Mouse (Mus musculus) gastrocnemius, postnatal 36 days (tissue): ENCODE measurements around the gene Col4a3. TPM values are rescaled to one million over a fixed set of nuclear protein-coding genes. Genes with fewer than 3 reads are reported as not detected.

ENCODE experiments used
- DNase-seq, 2 experiments: peaks; one replicate each; pipeline ENCODE4 v3.0.0; 2022
- intact Hi-C: fragments of 180-260 bp; cut with DNase I; formaldehyde crosslinking; loops from one replicate; pipeline ENCODE4 v1.15.1; 2025
- total RNA-seq, 2 experiments: library from RNA; stranded (reverse); gene quantifications; 2 replicates each; pipeline ENCODE4 v1.2.3; 2021

Gene Col4a3
- total RNA-seq, 2 experiments from 2014 or later, result 1.0 to 1.1 TPM

- intact Hi-C loops, result no loop called here
Observed at GRCm38 (mm10) chr1:82603198-82603950, 16.7 kb downstream of the Col4a3 start.

DNA sequence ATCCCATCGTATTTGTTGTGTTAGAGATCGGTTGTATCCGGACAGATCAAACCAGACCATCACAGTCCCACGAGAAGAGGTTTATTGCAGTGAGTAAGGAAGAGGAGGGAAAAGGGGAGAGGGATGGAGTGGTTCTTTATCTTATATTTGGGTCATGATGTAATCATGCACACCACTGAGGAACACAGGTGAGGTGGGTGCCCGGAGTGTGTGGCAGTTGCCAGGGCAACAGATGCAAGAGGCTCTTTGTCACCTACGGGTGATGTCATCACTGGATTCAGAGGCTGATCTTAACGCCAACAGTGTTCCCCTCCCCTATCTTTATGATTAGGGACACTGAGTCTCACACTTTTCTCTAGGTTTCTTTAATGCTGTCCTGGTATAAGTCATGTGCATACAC, 18.6 kb downstream of the Col4a3 start:
- intact Hi-C loops, result no loop called here
- DNase-seq, result no peak

More at GRCm38 (mm10) chr1:82603198-82603950, 16.7 kb downstream of the Col4a3 start:
- DNase-seq, result no peak

DNA sequence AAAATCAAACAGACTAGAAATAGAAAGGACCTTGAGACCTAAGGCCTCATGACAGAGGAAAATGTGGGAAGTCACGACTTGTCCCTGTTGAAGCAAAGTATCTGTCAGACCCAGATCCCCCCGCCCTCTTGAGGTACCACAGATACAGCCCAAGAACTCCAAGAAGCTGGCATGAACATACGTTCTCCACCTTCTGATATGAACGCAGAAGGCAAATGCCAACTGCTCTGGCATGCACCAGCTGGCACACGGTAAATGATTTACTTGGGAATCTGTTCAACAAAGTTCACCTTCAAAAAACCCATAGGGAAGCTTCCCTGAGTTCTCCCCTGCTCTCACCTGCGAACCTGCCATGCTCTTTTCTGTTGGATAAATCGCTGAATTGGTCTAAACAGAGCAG, 19.1 kb downstream of the Col4a3 start:
- intact Hi-C loops, result no loop called here
- DNase-seq, result no peak

DNA sequence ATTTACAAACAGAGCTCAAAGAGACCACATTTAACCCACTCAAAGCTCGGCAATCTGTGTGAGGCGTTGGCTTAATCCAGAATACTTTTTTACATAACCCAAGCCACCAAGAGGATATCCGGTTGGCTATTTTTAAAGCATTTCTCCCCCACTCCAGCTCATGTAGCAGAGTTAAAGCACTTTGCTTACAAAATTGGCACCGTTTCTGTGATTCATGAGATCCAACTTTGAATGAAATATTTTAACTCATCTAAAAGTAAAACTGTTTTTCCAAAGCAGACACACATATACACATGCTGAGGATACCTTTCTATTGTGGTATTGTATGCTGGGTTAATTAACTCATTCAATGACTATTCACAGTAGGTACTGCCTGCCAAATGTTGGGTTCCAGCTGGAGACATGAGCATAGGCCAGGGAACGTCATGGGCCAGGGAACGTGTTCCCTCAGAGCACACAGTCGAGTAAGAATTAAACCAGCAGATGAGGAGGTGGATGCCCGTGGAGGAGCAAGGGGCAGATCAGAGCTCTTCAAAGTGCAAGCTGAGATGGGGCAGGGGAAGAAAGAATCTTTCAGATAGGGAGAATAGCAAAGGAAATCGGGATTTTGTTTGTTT, 22.0 kb downstream of the Col4a3 start:
- intact Hi-C loops, result no loop called here
- no peak for DNase-seq

- DNase-seq, result no peak
- intact Hi-C loops, result no loop called here
Observed at GRCm38 (mm10) chr1:82612061-82612660, 25.4 kb downstream of the Col4a3 start.

GRCm38 (mm10) chr1:82618001-82618400, 31.3 kb downstream of the Col4a3 start:
- intact Hi-C loops, result no loop called here
- DNase-seq, result no peak

- intact Hi-C loops, result no loop called here
- DNase-seq, result no peak
Observed at GRCm38 (mm10) chr1:82618592-82618991, 31.9 kb downstream of the Col4a3 start.

DNA sequence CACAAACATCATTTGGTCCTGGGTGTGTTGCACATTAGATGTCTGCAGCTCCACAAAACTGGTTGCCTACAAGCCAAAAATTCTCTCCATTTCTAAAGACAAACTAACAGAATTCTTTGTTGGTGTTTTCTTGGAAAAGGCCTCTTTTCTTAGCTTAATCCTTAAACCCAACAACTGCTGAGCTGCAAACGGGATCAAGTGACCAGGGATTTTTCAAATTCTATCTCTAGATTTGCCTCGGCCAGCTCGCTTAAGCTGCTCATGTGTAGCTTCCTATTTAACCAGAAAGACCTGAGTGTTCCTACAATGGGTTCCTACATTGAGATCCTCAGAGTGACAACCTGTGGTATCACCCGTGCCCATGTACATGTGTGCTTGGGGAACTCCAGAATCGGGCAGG, 33.3 kb downstream of the Col4a3 start:
- intact Hi-C loops, result no loop called here
- DNase-seq, result no peak

- no peak for DNase-seq
- intact Hi-C loops, result loop anchor here (5.0 kb wide), 1 partner anchor 38 kb away; the partner anchor contains the start of genes Col4a3 and Col4a4
Observed at GRCm38 (mm10) chr1:82624934-82625333, 38.2 kb downstream of the Col4a3 start.

GRCm38 (mm10) chr1:82625474-82625873, 38.8 kb downstream of the Col4a3 start:
- intact Hi-C loops, result loop anchor here (5.0 kb wide), 1 partner anchor 38 kb away; the partner anchor contains the start of genes Col4a3 and Col4a4
- no peak for DNase-seq

DNA sequence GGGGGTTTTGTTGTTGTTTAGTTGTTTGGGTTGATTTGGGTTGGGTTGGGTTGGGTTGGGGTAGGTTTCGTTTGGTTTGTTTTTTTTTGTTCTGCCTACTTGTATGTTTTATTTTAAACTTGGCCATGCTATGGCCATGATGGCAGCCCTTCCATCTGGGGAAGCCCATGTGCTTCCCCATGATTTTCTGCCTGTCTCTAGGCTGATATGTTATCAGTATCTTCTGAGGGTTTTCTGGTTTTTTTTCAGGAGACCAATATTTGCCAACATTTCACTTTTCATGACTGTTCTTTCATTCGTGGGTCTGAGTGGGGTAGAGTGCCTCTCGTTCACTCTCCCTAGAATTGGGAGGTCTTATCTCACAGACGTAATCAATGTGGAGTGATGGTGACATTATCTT, 40.9 kb downstream of the Col4a3 start:
- no peak for DNase-seq
- intact Hi-C loops, result loop anchor here (5.0 kb wide), 1 partner anchor 40 kb away; the partner anchor contains the start of genes Col4a3 and Col4a4

DNA sequence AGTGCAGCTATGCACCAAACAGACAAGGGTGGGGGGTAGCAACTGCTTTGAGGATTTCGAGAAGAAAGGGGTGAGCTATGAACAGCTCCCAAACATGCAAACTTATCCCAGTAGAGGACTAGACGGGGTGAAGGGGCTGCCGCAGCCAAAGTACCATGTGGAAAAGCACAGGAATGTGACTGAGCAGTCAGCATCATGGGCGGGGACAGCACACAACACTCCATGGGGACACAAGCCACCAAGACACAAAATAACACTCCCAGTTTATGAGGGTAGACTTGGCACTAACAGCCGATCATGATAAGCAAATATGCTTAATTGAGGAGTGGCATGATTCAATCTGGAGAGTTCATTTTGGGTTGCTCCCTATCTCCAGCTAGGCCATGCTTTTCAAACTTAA, 42.8 kb downstream of the Col4a3 start:
- DNase-seq, result no peak
- intact Hi-C loops, result loop anchor here (5.0 kb wide), 1 partner anchor 42 kb away; the partner anchor contains the start of genes Col4a3 and Col4a4

DNA sequence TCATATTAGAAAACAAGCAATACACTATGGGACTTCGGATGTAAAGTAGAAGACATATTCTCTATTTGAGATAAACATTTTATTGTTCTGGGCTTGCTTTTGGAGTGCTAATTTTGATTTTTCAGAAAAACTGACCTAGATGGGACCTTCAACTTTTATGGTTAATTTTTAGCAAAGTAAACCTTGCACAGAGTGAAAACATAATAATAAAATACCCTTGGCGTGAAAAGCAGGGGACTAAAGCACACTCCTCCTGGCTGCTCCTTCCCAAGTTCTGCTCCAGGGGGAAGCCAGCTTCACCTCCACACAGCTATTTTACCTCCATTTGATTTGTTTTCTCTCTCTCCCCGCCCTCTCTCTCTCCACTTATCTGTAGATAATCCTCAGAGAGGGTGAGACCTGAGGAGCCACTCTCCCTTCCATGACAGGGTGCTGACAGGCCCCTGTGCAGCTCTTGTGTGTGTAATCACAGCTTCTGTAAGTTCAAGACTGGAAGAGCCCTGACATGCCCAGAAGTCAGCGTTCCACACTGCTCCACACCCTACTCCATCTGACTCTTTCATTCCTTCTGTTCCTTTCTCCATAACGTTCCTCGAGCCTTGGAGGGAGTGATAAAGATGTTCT, 44.6 kb downstream of the Col4a3 start:
- no peak for DNase-seq
- intact Hi-C loops, result no loop called here

GRCm38 (mm10) chr1:82634545-82635253, 48.0 kb downstream of the Col4a3 start:
- intact Hi-C loops, result no loop called here

GRCm38 (mm10) chr1:82635254-82635620, 48.5 kb downstream of the Col4a3 start:
- intact Hi-C loops, result no loop called here
- DNase-seq, result no peak

More at GRCm38 (mm10) chr1:82634545-82635253, 48.0 kb downstream of the Col4a3 start:
- peak; percentile 50 to 63 for DNase-seq

GRCm38 (mm10) chr1:82636321-82636720, 49.6 kb downstream of the Col4a3 start:
- intact Hi-C loops, result no loop called here
- DNase-seq, result no peak

- intact Hi-C loops, result no loop called here
Observed at GRCm38 (mm10) chr1:82637414-82637813, 50.7 kb downstream of the Col4a3 start.

GRCm38 (mm10) chr1:82638428-82638827, 51.7 kb downstream of the Col4a3 start:
- intact Hi-C loops, result no loop called here

More at GRCm38 (mm10) chr1:82637414-82637813, 50.7 kb downstream of the Col4a3 start:
- DNase-seq, result no peak

DNA sequence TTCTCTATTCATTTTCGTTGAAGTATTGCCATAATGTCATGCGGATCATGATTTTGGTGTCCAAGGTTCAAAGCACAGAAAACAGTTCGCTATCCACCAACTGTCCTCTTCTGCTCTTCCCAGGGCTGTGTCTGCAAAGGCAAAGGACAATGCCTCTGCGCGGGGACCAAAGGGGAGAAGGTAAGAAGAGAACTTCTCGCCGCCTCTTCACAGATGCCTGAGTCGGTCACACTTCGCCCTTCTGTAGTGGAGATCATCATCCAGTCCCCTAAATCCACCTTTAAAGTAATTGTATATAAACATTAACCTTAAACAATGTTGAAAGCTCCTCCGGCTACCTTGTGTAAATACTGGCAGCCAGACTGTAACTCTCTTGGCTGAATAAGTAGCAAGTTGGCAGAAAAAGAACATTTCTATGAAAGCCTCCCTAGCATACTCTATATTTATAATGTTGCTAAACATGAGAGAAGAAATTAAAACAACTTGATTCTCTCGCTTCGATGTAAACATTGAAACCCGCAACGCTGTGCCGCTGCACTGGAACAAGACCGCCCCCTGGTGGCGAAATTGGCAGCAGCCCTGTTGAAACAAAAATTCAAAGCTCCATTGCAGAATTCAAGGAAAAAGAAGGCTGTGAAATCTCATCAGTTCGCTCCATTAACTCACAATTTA, 54.7 kb downstream of the Col4a3 start:
- intact Hi-C loops, result loop anchor here (2.0 to 5.0 kb wide), 2 partner anchors 71 to 84 kb away; no protein-coding TSS in a partner anchor
- DNase-seq, result peak; percentile 55 to 69

More at GRCm38 (mm10) chr1:82638428-82638827, 51.7 kb downstream of the Col4a3 start:
- no peak for DNase-seq
